Mouse (Mus musculus) left cerebral cortex, adult 6 months (tissue): ENCODE measurements around the gene Mael. TPM values are rescaled to one million over a fixed set of nuclear protein-coding genes. Genes with fewer than 3 reads are reported as not detected.

Source experiments
- long read RNA-seq, 2 experiments: library from polyadenylated mRNA; unstranded; transcript quantifications; one replicate each; pipeline ENCODE4 v2.0.0; 2019 to 2020
- polyA plus RNA-seq: library from polyadenylated mRNA; unstranded; fragments of <200 nt; fragmentation: Nextera tagmentation; gene quantifications from 2 replicates; pipeline ENCODE4 v1.2.3, GENCODE M21; 2021

Gene Mael
- polyA plus RNA-seq = 0.12 TPM in 1 of 2 replicates, not detected in the other
- long read RNA-seq, experiment 1, partial matches to known transcripts = 0 of 1 reads
- long read RNA-seq, experiment 1, other reads (novel, unspliced or antisense) = 0 of 1 reads
- long read RNA-seq, experiment 2 = 0 reads

DNA sequence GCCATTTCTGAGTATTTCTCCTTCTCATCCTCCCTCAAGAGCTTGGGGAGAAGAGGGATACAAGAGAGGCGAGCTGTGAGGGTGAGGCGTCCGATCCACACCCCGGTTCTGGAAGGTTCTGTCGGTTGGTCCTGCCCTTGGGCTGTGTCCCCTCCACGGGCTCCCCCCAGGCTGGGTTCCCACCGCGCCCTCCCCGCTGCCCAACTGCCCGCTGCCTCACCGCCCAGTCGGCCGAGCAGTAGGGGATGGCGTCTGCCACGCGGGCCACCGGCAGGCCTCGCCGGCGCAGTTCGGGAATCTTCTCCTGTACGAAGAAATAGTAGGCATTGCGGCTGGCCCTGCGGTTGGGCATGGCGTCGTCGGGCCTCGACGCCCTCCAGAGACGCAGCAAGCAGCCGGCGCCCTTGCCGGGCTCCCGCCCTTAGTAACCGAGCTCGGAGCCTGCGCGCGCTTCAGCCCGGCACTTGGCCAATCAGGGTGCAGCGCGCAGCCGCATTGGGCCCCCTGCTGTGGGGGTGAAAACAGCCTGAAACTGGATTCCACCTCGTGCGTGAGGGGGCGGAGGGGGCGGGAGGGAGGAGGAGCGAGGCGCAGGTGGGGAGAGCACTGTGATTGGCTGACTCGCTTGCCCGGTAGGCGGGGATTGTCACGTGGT is at the start of gene Mael:
Gene Mael (minus strand): TSS at position 433 of the 655 bp plus-strand sequence.

DNA sequence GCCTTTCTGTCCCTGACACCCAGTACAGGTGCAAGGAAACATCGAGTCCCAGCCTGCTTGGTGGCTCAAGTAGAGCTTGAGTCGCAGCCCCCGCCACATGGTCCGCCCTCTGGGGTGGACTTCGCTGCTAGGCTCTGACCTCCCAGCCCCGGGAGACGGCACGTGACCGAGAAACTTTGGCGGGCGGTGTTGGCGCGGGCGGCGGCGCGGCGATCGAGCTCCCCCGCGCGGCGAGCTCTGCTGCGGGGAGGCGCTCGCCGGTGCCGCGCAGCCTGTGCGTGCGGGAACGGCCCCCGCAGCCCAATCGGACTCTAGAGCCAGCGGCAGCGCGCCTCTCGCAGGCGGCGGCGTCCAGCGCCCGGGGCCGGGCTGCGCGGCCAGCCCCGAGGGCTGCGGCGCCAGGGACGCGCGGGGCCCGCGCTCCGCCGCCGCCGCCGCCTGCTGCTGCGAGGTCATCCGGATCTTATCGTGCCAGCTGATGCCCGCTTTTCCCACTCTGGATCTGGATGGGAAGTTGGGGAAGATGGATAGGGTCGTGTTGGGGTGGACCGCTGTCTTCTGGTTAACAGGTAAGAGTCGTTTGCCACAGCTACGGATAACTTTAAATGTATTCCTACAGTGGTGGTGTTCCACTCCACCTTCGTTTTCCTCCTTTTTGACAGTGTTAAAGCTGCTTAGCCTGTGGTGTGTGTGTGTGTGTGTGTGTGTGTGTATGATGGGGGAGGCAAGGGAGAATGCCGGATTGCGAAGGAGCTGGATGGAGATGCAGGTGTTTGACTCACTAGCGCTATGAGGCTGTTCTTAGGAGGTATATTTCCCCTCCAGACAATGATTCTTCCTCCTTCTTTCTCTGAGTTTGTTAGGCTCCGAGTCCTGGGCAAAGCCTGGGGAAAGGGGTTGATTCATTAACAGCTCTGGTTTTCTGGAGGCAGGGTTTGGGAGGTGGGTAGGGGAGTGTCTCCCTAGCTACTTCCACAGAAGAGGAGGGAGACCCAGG is 15.6 kb upstream of the Mael start, which contains the start of gene Ildr2:
Gene Ildr2 (plus strand): TSS at position 242 of the 997 bp plus-strand sequence.

Other genes with a start within 250 kb of the Mael start
- 7.6 and 8.0 TPM in 2 replicates for gene Pou2f1, start 236.1 kb downstream of the Mael start, polyA plus RNA-seq
- gene Dusp27, start 110.8 kb downstream of the Mael start, polyA plus RNA-seq = 0.11 and 0.17 TPM in 2 replicates
- not detected in 2 replicates for gene Gpa33, start 108.5 kb downstream of the Mael start, polyA plus RNA-seq
- gene Ildr2, start 15.4 kb upstream of the Mael start, polyA plus RNA-seq = 8.2 and 15.2 TPM in 2 replicates
- gene Tada1, start 140.3 kb upstream of the Mael start, polyA plus RNA-seq = 32.1 and 49.2 TPM in 2 replicates
- gene Pogk, start 171.1 kb upstream of the Mael start, polyA plus RNA-seq = 6.9 and 9.1 TPM in 2 replicates